Mouse (Mus musculus): Measurements from ENCODE around the gene Ly6g6e. TPM values are rescaled to one million over a fixed set of nuclear protein-coding genes. Genes with fewer than 3 reads are reported as not detected.

Ly6g6e gene
- polyA plus RNA-seq, 1 experiment from 2014 or later: 0.72 TPM

- H3K4me3 ChIP-seq (ENCODE audit: low read length): peak within 1 kb of the TSS; percentile 47
- H3K36me3 ChIP-seq (ENCODE audit: control insufficient read depth, insufficient read depth): peaks cover 5% of the 10 kb centered on the region; the same call in 1 of the 2 replicates
- H3K4me1 ChIP-seq (ENCODE audit: control insufficient read depth, insufficient read depth, low read length): peaks cover 13% of the 10 kb centered on the region
- WGBS: 42% methylated on average over 10 of the region's 10 CpGs
- H3K27me3 ChIP-seq (ENCODE audit: control insufficient read depth, insufficient read depth, low read length): peaks cover 28% of the 10 kb centered on the region
- no peaks in the 10 kb centered on the region for H3K9me3 ChIP-seq (replicated peaks; ENCODE audit: control insufficient read depth, low read length)
- H3K27ac ChIP-seq (ENCODE audit: low read length): no peak within 1 kb of the TSS
- H3K4me2 ChIP-seq (ENCODE audit: low read depth, low read length): peak within 1 kb of the TSS; percentile 74
- H3K9ac ChIP-seq (ENCODE audit: low read length): peak within 1 kb of the TSS; percentile 50; the same call in 1 of the 2 replicates
- ATAC-seq (replicated peaks; ENCODE audit: extremely low read depth, insufficient read depth, low FRiP score): no peak
Observed at GRCm38 (mm10) chr17:35066084-35066483, 10.6 kb upstream of the Ly6g6e start, which contains the start of gene Mpig6b. Mpig6b (minus strand) TSS chr17:35066184.

GRCm38 (mm10) chr17:35068213-35068914 is 8.3 kb upstream of the Ly6g6e start:
- Histone ChIP-seq H3K36me3 (ENCODE audit: control insufficient read depth, insufficient read depth) (no peaks in the 10 kb centered on the region), H3K27me3 (ENCODE audit: control insufficient read depth, insufficient read depth, low read length) (peaks cover 28% of the 10 kb centered on the region), H3K4me1 (ENCODE audit: control insufficient read depth, insufficient read depth, low read length) (peaks cover 13% of the 10 kb centered on the region), H3K9me3 (replicated peaks; ENCODE audit: control insufficient read depth, low read length) (no peaks in the 10 kb centered on the region), H3K4me3 (ENCODE audit: low read length) (no peak overlapping the region), H3K4me2 (ENCODE audit: low read depth, low read length) (no peak overlapping the region), H3K27ac (ENCODE audit: low read length) (no peak overlapping the region), H3K9ac (ENCODE audit: low read length) (no peak overlapping the region)
- WGBS: 66% methylated on average over 17 of the region's 17 CpGs
- ATAC-seq (replicated peaks; ENCODE audit: extremely low read depth, insufficient read depth, low FRiP score): no peak

DNA sequence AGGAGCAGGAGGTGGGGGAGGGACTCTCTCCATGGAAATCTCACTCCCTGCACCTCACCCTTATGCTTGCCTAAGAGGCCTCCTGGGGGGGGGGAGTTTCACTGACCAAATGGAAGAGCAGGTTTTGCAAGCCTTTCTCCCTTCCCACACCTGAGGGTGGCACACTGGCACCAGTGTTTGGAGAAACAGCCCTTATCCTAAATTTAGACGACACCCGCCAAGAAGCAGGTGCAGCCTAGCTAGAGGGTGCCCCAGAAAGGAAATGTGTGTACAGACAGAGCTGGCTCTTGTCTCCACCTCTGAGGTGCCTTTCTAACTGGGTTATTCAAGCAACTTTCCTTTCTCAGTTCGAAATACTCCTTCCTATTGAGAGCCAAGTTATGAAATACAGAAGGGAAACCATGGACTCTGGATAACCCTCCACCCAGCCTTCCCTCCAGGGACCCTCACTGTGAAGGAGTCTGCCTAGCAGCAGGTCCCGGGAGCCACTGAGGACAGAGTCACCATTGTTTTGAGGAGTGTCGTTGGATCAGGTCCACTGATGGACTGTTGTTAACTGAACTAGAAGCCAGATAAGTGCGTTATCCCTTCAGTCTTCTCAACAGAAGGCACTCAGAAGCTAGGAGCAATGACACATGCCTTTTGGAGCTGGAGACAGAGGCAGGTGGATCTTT is 6.0 kb upstream of the Ly6g6e start:
- 36% methylated on average over 6 of the region's 6 CpGs for WGBS
- H3K36me3 ChIP-seq (ENCODE audit: control insufficient read depth, insufficient read depth): no peaks in the 10 kb centered on the region
- no peak overlapping the region for H3K27ac ChIP-seq (ENCODE audit: low read length)

DNA sequence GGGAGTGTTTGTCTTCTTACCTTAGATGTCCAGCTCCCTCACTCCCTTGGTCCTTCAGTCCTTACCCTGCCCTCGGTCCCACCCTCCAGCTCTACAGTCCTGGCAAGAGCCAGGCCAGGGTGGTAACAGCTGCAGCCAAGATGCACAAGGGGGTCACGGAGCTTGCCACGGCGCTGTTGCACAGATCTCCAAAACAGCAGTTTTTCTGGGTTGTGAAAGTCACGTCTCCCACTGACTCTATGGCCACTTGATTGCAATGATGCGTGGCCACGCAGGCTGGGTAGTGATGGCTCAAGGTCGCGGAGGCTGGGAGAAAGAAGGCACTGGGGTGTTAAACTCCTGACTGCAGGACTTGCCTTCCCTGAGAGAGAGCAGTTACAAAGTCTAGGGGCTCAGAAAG is 5.2 kb upstream of the Ly6g6e start:
- H3K4me1 ChIP-seq (ENCODE audit: control insufficient read depth, insufficient read depth, low read length): peaks cover 5% of the 10 kb centered on the region; the same call in 1 of the 2 replicates
- no peak overlapping the region for H3K4me3 ChIP-seq (ENCODE audit: low read length)
- no peak for ATAC-seq (replicated peaks; ENCODE audit: extremely low read depth, insufficient read depth, low FRiP score)
- no peak overlapping the region for H3K4me2 ChIP-seq (ENCODE audit: low read depth, low read length)
- H3K9ac ChIP-seq (ENCODE audit: low read length): no peak overlapping the region
- no peaks in the 10 kb centered on the region for H3K9me3 ChIP-seq (replicated peaks; ENCODE audit: control insufficient read depth, low read length)
- H3K27me3 ChIP-seq (ENCODE audit: control insufficient read depth, insufficient read depth, low read length): peaks cover 9% of the 10 kb centered on the region
- WGBS: 75% methylated on average over 9 of the region's 9 CpGs
- no peak overlapping the region for H3K27ac ChIP-seq (ENCODE audit: low read length)
- H3K36me3 ChIP-seq (ENCODE audit: control insufficient read depth, insufficient read depth): no peaks in the 10 kb centered on the region

More for the DNA sequence above, 6.0 kb upstream of the Ly6g6e start:
- Histone ChIP-seq H3K9ac (ENCODE audit: low read length) (no peak overlapping the region), H3K27me3 (ENCODE audit: control insufficient read depth, insufficient read depth, low read length) (peaks cover 16% of the 10 kb centered on the region), H3K9me3 (replicated peaks; ENCODE audit: control insufficient read depth, low read length) (no peaks in the 10 kb centered on the region), H3K4me2 (ENCODE audit: low read depth, low read length) (no peak overlapping the region), H3K4me3 (ENCODE audit: low read length) (no peak overlapping the region), H3K4me1 (ENCODE audit: control insufficient read depth, insufficient read depth, low read length) (peaks cover 5% of the 10 kb centered on the region)
- no peak for ATAC-seq (replicated peaks; ENCODE audit: extremely low read depth, insufficient read depth, low FRiP score)

- no peaks in the 10 kb centered on the region for H3K27me3 ChIP-seq (ENCODE audit: control insufficient read depth, insufficient read depth, low read length)
- H3K4me3 ChIP-seq (ENCODE audit: low read length): no peak overlapping the region
- no peak overlapping the region for H3K9ac ChIP-seq (ENCODE audit: low read length)
- H3K9me3 ChIP-seq (replicated peaks; ENCODE audit: control insufficient read depth, low read length): no peaks in the 10 kb centered on the region
- peaks cover 14% of the 10 kb centered on the region for H3K4me1 ChIP-seq (ENCODE audit: control insufficient read depth, insufficient read depth, low read length)
- ATAC-seq (replicated peaks; ENCODE audit: extremely low read depth, insufficient read depth, low FRiP score): no peak
- H3K4me2 ChIP-seq (ENCODE audit: low read depth, low read length): no peak overlapping the region
- WGBS: 48% methylated on average over 17 of the region's 17 CpGs
- H3K27ac ChIP-seq (ENCODE audit: low read length): no peak overlapping the region
- H3K36me3 ChIP-seq (ENCODE audit: control insufficient read depth, insufficient read depth): no peaks in the 10 kb centered on the region
Observed at GRCm38 (mm10) chr17:35074097-35074496, 2.6 kb upstream of the Ly6g6e start.

- no peak for ATAC-seq (replicated peaks; ENCODE audit: extremely low read depth, insufficient read depth, low FRiP score)
- H3K4me2 ChIP-seq (ENCODE audit: low read depth, low read length): peak overlapping the region; percentile 60
- H3K4me1 ChIP-seq (ENCODE audit: control insufficient read depth, insufficient read depth, low read length): peaks cover 21% of the 10 kb centered on the region
- H3K9ac ChIP-seq (ENCODE audit: low read length): peak overlapping the region; percentile 60
- WGBS: 40% methylated on average over 2 of the region's 2 CpGs
- H3K36me3 ChIP-seq (ENCODE audit: control insufficient read depth, insufficient read depth): no peaks in the 10 kb centered on the region
- 0 out of 2 replicates have a peak overlapping the region, but pooled peaks have one; percentile 2 for H3K27ac ChIP-seq (ENCODE audit: low read length)
- H3K4me3 ChIP-seq (ENCODE audit: low read length): peak overlapping the region; percentile 36
- H3K27me3 ChIP-seq (ENCODE audit: control insufficient read depth, insufficient read depth, low read length): no peaks in the 10 kb centered on the region
- H3K9me3 ChIP-seq (replicated peaks; ENCODE audit: control insufficient read depth, low read length): no peaks in the 10 kb centered on the region
Observed at GRCm38 (mm10) chr17:35077285-35077684, 583 bp downstream of the Ly6g6e start.

DNA sequence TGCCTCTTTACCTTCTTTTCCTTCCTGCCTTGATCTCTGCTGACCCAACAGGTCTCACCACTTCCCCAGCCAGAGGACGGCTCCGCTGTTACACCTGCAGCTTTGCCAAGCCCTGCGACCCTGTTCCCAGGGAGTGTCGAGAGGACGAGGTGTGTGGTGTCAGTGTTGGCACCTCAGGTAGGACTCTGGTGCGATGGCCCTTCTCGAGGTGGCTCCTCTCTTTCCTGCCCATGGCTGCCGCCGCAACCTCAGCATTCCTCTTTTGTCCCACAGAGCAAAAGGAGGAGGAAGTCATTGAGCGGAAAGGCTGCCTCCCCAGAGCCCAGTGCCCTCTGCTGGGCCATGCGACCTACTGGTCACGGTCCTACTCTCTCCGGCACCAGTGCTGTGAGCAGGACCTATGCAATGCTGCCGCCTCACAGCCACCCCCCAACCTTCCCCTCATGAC is 1.1 kb downstream of the Ly6g6e start, which contains the start of gene Ly6g6d:
Ly6g6d (minus strand) TSS at position 280 of the 448 bp plus-strand sequence.
- H3K9me3 ChIP-seq (replicated peaks; ENCODE audit: control insufficient read depth, low read length): no peaks in the 10 kb centered on the region
- peak within 1 kb of the TSS; percentile 60 for H3K4me2 ChIP-seq (ENCODE audit: low read depth, low read length)
- 12% methylated on average over 14 of the region's 14 CpGs for WGBS
- peaks cover 21% of the 10 kb centered on the region for H3K4me1 ChIP-seq (ENCODE audit: control insufficient read depth, insufficient read depth, low read length)
- H3K36me3 ChIP-seq (ENCODE audit: control insufficient read depth, insufficient read depth): no peaks in the 10 kb centered on the region
- 0 out of 2 replicates have a peak within 1 kb of the TSS, but pooled peaks have one; percentile 2 for H3K27ac ChIP-seq (ENCODE audit: low read length)
- peak within 1 kb of the TSS; percentile 36 for H3K4me3 ChIP-seq (ENCODE audit: low read length)
- H3K27me3 ChIP-seq (ENCODE audit: control insufficient read depth, insufficient read depth, low read length): no peaks in the 10 kb centered on the region
- peak; percentile 77 for ATAC-seq (replicated peaks; ENCODE audit: extremely low read depth, insufficient read depth, low FRiP score)
- peak within 1 kb of the TSS; percentile 60 for H3K9ac ChIP-seq (ENCODE audit: low read length)

- ATAC-seq (replicated peaks; ENCODE audit: extremely low read depth, insufficient read depth, low FRiP score): peak; percentile 44; the same call in 1 of the 2 replicates
- H3K4me3 ChIP-seq (ENCODE audit: low read length): peak overlapping the region; percentile 21
- no peaks in the 10 kb centered on the region for H3K9me3 ChIP-seq (replicated peaks; ENCODE audit: control insufficient read depth, low read length)
- no peak overlapping the region for H3K27ac ChIP-seq (ENCODE audit: low read length)
- H3K36me3 ChIP-seq (ENCODE audit: control insufficient read depth, insufficient read depth): no peaks in the 10 kb centered on the region
- H3K27me3 ChIP-seq (ENCODE audit: control insufficient read depth, insufficient read depth, low read length): no peaks in the 10 kb centered on the region
- H3K9ac ChIP-seq (ENCODE audit: low read length): 0 out of 2 replicates have a peak overlapping the region, but pooled peaks have one; percentile 40
- 16% methylated on average over 9 of the region's 9 CpGs for WGBS
- H3K4me1 ChIP-seq (ENCODE audit: control insufficient read depth, insufficient read depth, low read length): peaks cover 21% of the 10 kb centered on the region
- H3K4me2 ChIP-seq (ENCODE audit: low read depth, low read length): peak overlapping the region; percentile 53
Observed at GRCm38 (mm10) chr17:35079778-35080177, 3.1 kb downstream of the Ly6g6e start.

DNA sequence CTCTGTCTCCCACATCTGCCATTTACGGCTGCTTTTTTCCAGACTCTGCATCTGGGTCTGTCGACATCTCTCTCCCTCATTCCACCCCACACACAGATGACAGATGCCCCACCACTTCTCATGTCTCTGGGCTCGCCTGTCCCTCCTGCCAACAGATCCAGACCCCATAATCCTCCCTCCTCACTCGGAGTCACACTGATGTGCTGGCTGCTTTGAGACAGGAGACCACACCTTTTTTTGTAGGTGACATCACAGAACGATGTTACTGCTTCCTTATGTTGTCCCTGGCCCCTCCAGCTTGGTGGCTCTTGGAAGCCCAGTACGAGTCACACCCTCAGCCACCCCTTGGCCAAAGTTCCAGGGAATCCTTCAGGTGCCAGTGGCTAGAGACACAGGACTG is 3.5 kb downstream of the Ly6g6e start:
- 0 out of 2 replicates have a peak overlapping the region, but pooled peaks have one; percentile 40 for H3K9ac ChIP-seq (ENCODE audit: low read length)
- WGBS: 36% methylated on average over 6 of the region's 6 CpGs

More for the DNA sequence above, 3.5 kb downstream of the Ly6g6e start:
- Histone ChIP-seq H3K36me3 (ENCODE audit: control insufficient read depth, insufficient read depth) (no peaks in the 10 kb centered on the region), H3K4me3 (ENCODE audit: low read length) (no peak overlapping the region), H3K4me2 (ENCODE audit: low read depth, low read length) (peak overlapping the region; percentile 53), H3K27me3 (ENCODE audit: control insufficient read depth, insufficient read depth, low read length) (no peaks in the 10 kb centered on the region), H3K9me3 (replicated peaks; ENCODE audit: control insufficient read depth, low read length) (no peaks in the 10 kb centered on the region), H3K4me1 (ENCODE audit: control insufficient read depth, insufficient read depth, low read length) (peaks cover 21% of the 10 kb centered on the region), H3K27ac (ENCODE audit: low read length) (no peak overlapping the region)
- ATAC-seq (replicated peaks; ENCODE audit: extremely low read depth, insufficient read depth, low FRiP score): no peak
